Mouse (Mus musculus): ENCODE measurements around the gene Cmbl. TPM values are rescaled to one million over a fixed set of nuclear protein-coding genes. Genes with fewer than 3 reads are reported as not detected.

The Cmbl gene
- 6.9 and 7.7 TPM in 2 replicates for polyA plus RNA-seq (2015; fragmentation: Nextera tagmentation; extraction: Ambion mirVana)

DNA sequence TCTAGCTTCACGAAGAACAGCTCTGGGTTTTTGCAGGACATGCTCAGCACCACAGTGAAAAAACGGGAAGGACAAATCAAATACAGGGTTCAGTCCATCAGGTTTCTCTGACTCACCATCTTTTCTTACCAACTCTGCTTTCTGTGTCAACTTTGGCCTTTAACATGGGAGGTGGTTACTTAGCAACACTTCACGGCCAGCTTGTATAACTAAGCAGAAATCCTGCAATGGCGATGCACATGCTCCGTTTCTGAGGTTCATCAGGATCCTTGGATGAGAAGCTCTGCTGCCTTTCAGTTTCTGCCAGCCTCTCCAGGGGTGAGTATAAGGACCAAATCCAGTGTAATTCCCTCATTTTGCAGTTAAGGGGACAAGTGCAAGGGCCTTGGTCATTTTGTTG lies at the start of gene Cmbl:
Gene Cmbl, plus strand, starts transcription at position 206 of the 400 bp plus-strand sequence.
- no peak for ATAC-seq (ENCODE audit: low FRiP score)
- WGBS, result 68% methylated on average over 5 of the region's 5 CpGs

DNA sequence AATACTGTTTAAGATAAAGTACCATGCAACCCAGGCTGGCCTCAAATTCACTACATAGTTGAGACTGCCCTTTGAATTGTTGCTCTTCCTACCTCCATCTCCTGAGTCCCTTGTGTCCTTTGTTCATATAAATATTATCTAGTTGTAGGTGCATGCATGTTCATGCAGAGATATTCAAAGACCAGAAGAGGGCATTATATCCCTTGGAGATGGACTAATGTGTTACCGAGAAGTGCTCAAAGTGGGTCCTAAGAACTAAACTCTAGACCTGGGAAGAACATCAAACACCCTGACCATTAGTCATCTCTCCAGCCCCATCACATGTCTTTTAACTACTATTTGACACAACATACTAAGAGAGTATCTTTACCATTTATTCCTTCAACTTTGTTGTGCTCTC lies 48.0 kb upstream of the Cmbl start:
- Histone ChIP-seq H3K4me2 (no peak overlapping the region), H3K4me3 (replicated peaks) (no peak overlapping the region), H3K4me1 (no peaks in the 10 kb centered on the region), H3K27me3 (replicated peaks) (no peaks in the 10 kb centered on the region), H3K9me3 (replicated peaks) (no peaks in the 10 kb centered on the region), H3K36me3 (no peaks in the 10 kb centered on the region), H3K27ac (replicated peaks) (no peak overlapping the region), H3K9ac (replicated peaks) (no peak overlapping the region)
- WGBS, result 94% methylated on average over 1 of the region's 1 CpGs
- ATAC-seq (ENCODE audit: low FRiP score), result no peak

More for the DNA sequence above, at the start of gene Cmbl:
- H3K4me1 ChIP-seq, result 0 out of 2 replicates have a peak, but pooled peaks cover 5% of the 10 kb centered on the region
- H3K4me3 ChIP-seq (replicated peaks), result no peak within 1 kb of the TSS
- no peak within 1 kb of the TSS for H3K4me2 ChIP-seq
- H3K9ac ChIP-seq (replicated peaks), result no peak within 1 kb of the TSS
- no peak within 1 kb of the TSS for H3K27ac ChIP-seq (replicated peaks)
- H3K9me3 ChIP-seq (replicated peaks), result no peaks in the 10 kb centered on the region
- no peaks in the 10 kb centered on the region for H3K27me3 ChIP-seq (replicated peaks)
- H3K36me3 ChIP-seq, result no peaks in the 10 kb centered on the region

DNA sequence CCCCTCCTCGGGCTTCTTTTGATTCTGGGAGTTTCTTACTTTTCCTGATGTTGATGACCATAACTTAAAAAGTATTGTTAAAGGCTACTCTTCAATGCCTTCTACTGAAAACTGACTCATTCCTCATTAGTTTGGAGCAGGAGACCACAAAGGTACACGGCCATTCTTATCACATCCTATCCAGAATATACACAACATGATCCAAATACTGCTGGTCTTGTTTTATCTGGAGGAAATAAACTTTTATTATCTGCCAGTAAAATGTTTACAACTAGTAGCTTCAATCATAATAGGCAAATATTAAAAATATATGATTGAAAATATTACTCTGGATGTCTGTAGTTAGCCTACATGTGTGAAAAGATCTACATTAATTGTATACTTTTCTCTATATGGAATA lies 46.8 kb upstream of the Cmbl start:
- Histone ChIP-seq H3K9me3 (replicated peaks) (no peaks in the 10 kb centered on the region), H3K27ac (replicated peaks) (no peak overlapping the region), H3K27me3 (replicated peaks) (no peaks in the 10 kb centered on the region), H3K4me2 (no peak overlapping the region), H3K4me3 (replicated peaks) (no peak overlapping the region), H3K36me3 (no peaks in the 10 kb centered on the region), H3K4me1 (no peaks in the 10 kb centered on the region), H3K9ac (replicated peaks) (no peak overlapping the region)
- ATAC-seq (ENCODE audit: low FRiP score), result no peak
- 89% methylated on average over 2 of the region's 2 CpGs for WGBS

DNA sequence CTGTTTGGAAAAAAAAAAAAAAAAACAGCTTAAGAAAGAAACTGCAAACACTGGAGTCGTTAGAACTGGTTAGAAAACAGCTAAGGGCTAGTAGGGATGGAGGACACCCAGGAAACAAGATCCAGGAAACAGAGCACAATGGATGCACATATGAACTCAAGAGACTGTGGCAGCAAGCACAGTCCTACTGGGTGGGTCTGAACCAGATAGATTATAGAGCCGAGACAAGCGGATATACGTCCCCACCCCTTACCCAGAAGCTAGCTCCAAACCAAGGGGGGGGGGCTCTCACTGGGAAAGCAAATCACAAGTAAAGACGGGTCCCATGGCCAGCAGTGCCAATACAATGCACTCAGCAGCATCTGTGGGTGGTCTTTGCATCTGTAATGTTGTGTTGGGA lies 46.2 kb upstream of the Cmbl start:
- H3K27me3 ChIP-seq (replicated peaks), result no peaks in the 10 kb centered on the region
- no peaks in the 10 kb centered on the region for H3K4me1 ChIP-seq
- no peak overlapping the region for H3K4me3 ChIP-seq (replicated peaks)
- H3K9ac ChIP-seq (replicated peaks), result no peak overlapping the region
- H3K36me3 ChIP-seq, result no peaks in the 10 kb centered on the region
- H3K4me2 ChIP-seq, result no peak overlapping the region
- no peaks in the 10 kb centered on the region for H3K9me3 ChIP-seq (replicated peaks)
- ATAC-seq (ENCODE audit: low FRiP score), result no peak
- 69% methylated on average over 5 of the region's 5 CpGs for WGBS
- no peak overlapping the region for H3K27ac ChIP-seq (replicated peaks)

DNA sequence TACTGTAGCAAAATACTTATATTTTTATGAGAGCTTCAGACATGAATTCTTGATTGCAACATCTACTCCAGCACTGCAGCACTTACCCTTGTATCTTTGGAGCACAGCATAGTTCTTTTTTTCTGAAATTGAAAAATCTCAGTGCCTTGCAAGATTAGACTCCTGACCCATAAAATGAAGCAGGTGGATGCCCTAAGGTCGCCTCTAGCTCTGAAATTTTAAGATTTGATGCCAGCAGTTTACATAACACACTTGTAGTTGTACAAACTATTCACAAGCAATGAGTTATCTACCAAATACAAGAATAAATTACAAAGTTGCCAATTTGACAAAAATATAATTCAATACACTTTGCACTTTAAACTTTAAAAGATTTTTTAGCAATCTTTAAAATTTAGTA lies 38.7 kb upstream of the Cmbl start:
- ATAC-seq (ENCODE audit: low FRiP score), result no peak
- Histone ChIP-seq H3K27me3 (replicated peaks) (no peaks in the 10 kb centered on the region), H3K9me3 (replicated peaks) (no peaks in the 10 kb centered on the region), H3K27ac (replicated peaks) (no peak overlapping the region), H3K4me3 (replicated peaks) (no peak overlapping the region), H3K4me1 (peaks cover 22% of the 10 kb centered on the region), H3K9ac (replicated peaks) (no peak overlapping the region), H3K36me3 (no peaks in the 10 kb centered on the region), H3K4me2 (no peak overlapping the region)
- WGBS, result 90% methylated on average over 1 of the region's 1 CpGs

DNA sequence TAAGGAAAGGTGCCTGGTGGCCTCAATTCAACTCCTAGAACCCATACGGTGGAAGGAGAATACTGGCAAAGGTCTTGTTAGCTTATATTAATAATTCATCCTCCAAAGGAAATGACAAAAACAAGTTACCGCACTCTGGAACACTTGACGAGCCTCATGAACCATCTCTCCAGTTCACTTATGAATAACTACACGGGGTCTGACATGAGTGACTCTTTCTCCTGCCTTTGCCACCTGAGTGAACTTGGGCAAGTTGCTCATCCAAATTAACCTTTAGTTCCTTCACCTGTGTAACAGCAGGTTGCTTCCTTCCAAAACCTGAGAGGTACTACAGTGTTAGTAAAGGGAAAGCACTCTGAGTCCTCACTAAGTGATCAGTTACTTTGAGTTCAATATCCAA lies 36.7 kb upstream of the Cmbl start:
- no peak for ATAC-seq (ENCODE audit: low FRiP score)
- no peak overlapping the region for H3K27ac ChIP-seq (replicated peaks)
- H3K36me3 ChIP-seq, result no peaks in the 10 kb centered on the region
- no peaks in the 10 kb centered on the region for H3K27me3 ChIP-seq (replicated peaks)
- WGBS, result 89% methylated on average over 4 of the region's 4 CpGs
- no peaks in the 10 kb centered on the region for H3K9me3 ChIP-seq (replicated peaks)
- peaks cover 28% of the 10 kb centered on the region for H3K4me1 ChIP-seq
- H3K4me3 ChIP-seq (replicated peaks), result 0 out of 2 replicates have a peak overlapping the region, but pooled peaks have one; percentile 80
- no peak overlapping the region for H3K9ac ChIP-seq (replicated peaks)
- H3K4me2 ChIP-seq, result peak overlapping the region; percentile 64; the same call in 1 of the 2 replicates

DNA sequence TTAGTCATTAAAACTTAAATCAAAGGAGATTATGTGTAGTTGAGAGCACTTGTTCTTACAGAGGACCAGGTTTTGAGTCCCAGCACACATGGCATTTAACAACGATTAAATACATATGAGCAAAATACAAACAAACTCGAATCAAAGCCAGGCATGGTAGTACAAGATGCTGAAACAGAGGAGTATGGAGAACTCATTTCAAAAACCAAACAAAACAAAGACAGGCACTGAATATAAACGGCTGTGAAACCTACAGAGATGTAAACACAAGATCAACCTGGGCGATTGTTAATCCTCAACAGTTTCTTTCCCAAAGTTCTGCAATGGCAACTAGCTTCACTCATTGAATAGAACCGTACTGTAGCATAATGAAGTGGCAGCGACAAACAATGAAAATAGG lies 36.1 kb upstream of the Cmbl start:
- no peak overlapping the region for H3K27ac ChIP-seq (replicated peaks)
- 35% methylated on average over 6 of the region's 6 CpGs for WGBS
- peaks cover 28% of the 10 kb centered on the region for H3K4me1 ChIP-seq
- no peaks in the 10 kb centered on the region for H3K9me3 ChIP-seq (replicated peaks)
- H3K4me2 ChIP-seq, result peak overlapping the region; percentile 64
- H3K27me3 ChIP-seq (replicated peaks), result no peaks in the 10 kb centered on the region
- H3K9ac ChIP-seq (replicated peaks), result 0 out of 2 replicates have a peak overlapping the region, but pooled peaks have one; percentile 14
- peak overlapping the region; percentile 80 for H3K4me3 ChIP-seq (replicated peaks)
- ATAC-seq (ENCODE audit: low FRiP score), result no peak
- H3K36me3 ChIP-seq, result no peaks in the 10 kb centered on the region

DNA sequence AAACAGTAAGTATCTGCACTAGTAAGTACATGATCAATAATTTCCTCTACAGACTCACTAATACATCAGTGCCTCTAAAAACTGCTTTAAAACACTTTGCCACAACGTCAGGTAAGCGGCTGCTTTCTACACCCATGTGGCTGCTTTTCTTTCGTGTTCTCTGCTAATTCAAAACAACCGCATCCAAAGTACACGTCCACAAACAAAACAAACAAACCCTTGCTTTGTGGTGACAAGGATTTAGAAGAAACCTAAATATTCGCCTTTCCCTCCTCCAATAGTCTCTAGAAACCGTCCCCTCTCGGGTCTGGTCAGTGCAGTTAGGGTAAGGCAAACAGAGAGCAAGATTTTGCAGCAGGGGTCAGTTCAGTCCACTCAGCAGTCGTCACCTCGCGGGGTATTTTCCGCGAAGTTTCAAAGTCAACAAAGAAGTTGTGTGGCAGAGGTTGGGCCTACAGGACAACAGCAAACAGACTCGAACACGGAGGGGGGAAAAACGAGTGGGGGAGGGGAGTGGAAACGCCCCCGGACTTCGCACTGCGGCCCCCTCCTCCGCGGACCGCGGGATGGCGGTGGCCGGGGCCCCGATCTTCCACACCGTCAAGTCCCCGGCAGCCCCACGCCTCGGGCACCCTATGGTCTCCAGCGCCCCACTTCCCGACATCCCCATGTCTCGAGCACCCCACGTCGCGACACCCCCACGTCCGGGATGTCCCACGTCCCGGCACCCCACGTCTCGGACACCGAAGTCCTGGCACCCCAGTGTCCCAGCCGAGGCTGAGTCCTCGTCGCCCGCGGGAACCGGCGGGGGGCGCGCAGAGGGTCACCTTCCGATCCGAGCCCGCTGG lies 35.2 kb upstream of the Cmbl start:
- ATAC-seq (ENCODE audit: low FRiP score), result peak; percentile 56
- peak overlapping the region; percentile 98 for H3K27ac ChIP-seq (replicated peaks)
- no peaks in the 10 kb centered on the region for H3K9me3 ChIP-seq (replicated peaks)
- no peaks in the 10 kb centered on the region for H3K36me3 ChIP-seq
- H3K27me3 ChIP-seq (replicated peaks), result no peaks in the 10 kb centered on the region
- H3K4me2 ChIP-seq, result peak overlapping the region; percentile 64
- H3K4me1 ChIP-seq, result peaks cover 26% of the 10 kb centered on the region
- peak overlapping the region; percentile 80 for H3K4me3 ChIP-seq (replicated peaks)
- whole genome bisulfite sequencing, result under 1% methylated on average over 54 of the region's 56 CpGs
- peak overlapping the region; percentile 83 for H3K9ac ChIP-seq (replicated peaks)

DNA sequence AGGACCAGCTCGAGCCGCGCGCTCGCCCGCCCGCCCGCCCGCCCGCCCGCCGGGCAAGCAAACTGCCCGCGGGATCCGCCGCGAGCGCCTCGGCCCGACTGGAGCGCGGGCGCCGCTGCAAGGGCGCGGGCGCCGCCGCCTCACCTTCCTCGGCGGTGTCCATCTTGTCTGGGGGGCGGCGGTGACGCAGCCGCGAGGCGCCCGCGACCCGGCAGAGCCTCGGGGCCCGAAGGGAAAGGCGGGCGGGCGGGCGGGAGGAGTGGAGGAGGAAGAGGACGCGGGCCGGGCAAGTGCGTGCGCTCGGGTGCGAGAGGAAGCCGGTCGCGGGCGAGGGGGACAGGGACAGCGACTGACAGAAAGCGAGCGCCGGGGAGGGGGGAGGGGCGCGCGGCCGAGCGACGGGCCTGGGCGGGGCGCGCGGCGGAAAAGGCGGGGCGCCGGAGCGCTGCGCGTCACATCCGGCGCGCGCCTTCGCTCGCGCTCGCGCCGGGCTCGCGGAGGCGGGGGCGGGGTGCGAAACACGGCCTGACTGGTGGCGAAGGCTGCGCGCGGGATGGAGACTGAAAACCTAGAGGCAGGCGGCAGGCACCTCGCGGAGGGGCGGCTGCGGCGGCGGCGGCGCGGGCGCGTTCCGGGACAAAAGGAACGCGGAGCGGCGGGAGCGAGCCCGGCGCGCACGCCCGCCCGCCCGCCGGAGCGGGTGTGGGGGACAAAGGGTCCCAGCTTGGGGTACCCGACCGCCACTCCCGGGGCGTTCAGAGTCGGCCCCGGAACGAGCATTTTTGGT lies 34.3 kb upstream of the Cmbl start, which contains the start of gene March6:
Gene March6, minus strand, starts transcription at position 395 of the 787 bp plus-strand sequence.
- Histone ChIP-seq H3K4me3 (replicated peaks) (peak within 1 kb of the TSS; percentile 80), H3K27me3 (replicated peaks) (no peaks in the 10 kb centered on the region), H3K9ac (replicated peaks) (peak within 1 kb of the TSS; percentile 83), H3K4me1 (peaks cover 34% of the 10 kb centered on the region), H3K36me3 (no peaks in the 10 kb centered on the region), H3K9me3 (replicated peaks) (no peaks in the 10 kb centered on the region), H3K27ac (replicated peaks) (peak within 1 kb of the TSS; percentile 98), H3K4me2 (peak within 1 kb of the TSS; percentile 66)
- ATAC-seq (ENCODE audit: low FRiP score), result peak; percentile 94
- under 1% methylated on average over 101 of the region's 132 CpGs for WGBS

DNA sequence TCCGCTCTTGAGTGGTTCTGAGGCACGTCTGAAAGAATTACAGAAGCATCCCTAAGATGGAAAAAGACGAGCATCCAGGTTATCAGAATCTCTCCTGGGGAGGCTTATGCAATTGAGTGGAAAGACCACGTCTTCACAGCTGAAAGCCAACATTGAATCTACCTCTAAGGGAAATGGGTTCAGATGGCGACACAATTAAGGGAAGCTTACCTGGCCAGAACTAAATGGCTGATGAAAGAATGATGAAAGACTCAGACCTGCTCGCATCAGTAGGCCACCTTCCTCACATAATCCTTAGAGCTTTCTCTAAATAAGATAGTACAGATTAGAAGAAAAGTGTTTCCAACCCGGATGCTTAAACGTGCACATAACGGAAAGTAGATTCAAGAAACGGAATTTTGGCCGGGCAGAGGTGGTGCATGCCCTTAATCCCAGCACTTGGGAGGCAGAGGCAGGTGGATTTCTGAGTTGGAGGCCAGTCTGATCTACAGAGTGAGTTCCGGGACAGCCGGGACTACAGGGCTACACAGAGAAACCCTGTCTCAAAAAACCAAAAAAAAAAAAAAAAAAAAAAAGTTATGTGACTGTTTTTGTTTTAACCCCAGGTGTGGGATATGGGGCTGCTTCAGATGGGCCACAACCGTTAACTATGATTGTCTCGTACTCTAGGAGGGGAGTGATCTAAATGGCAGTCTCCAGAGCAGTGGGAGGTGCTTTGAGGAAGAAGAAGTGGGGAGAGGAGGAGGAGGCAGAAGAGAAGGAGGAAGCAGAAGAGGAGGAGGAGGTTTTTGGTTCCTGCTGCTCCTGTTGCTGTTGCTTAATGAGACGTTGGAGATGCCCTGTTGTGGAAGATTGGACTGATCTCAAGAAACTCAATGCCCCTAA lies 33.5 kb upstream of the Cmbl start:
- Histone ChIP-seq H3K36me3 (no peaks in the 10 kb centered on the region), H3K9ac (replicated peaks) (peak overlapping the region; percentile 76), H3K27ac (replicated peaks) (peak overlapping the region; percentile 98), H3K4me2 (peak overlapping the region; percentile 66), H3K9me3 (replicated peaks) (no peaks in the 10 kb centered on the region), H3K27me3 (replicated peaks) (no peaks in the 10 kb centered on the region), H3K4me3 (replicated peaks) (peak overlapping the region; percentile 80), H3K4me1 (peaks cover 42% of the 10 kb centered on the region)
- 21% methylated on average over 16 of the region's 16 CpGs for WGBS
- no peak for ATAC-seq (ENCODE audit: low FRiP score)

Measured in neural tube, embryonic 15.5 days (tissue).